In the genomic region with DNA sequence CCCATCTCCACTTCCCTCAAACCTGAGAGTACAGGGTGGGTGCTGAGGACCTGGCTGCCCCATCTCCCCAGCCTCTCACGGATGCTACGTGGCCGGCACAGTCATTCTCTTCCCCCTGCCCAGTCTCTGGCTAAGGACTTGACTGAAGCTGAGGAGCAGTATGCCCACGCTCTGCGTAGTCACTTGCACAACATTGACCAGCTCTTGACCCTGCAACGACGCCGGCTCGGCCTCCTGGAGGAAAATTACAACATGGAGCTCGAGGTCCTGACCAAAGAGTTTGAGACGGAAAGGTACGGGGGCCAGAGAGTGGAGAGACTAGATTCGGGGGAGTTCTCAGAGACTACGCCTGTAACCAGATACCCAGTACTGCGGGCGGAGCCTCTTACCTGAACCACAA, we compare ENCODE assay signal across 23 mouse cellular contexts. TPM values are rescaled to one million over a fixed set of nuclear protein-coding genes. Genes with fewer than 3 reads are reported as not detected.
DNase-seq lines count a peak whose midpoint lies in the region; ATAC-seq and TF ChIP-seq lines count a peak whose summit lies in the region.
"Had no signal": no experiment of that assay in that cellular context is flagged by ENCODE, and none has a peak within 500 bp of the region (broad histone marks: within the 10 kb centered on the region; RNA-seq: fewer than 3 reads in every experiment).

No protein-coding gene starts in this region.

- no peak overlapping the region for H3K27ac ChIP-seq in lung, postnatal 0 days (ENCODE audit: low read length)
- H3K27ac ChIP-seq: embryonic facial prominence, embryonic 10.5 days; embryonic facial prominence, embryonic 12.5 days; forebrain, embryonic 13.5 days; forebrain, embryonic 15.5 days had no signal

- TF ChIP-seq EP300 in lung, postnatal 0 days (IDR thresholded peaks at IDR 0.05), result no peak

- no peak overlapping the region for H3K4me3 ChIP-seq in lung, postnatal 0 days (ENCODE audit: low read depth, low read length)
- H3K4me3 ChIP-seq: embryonic facial prominence, embryonic 10.5 days; embryonic facial prominence, embryonic 12.5 days; forebrain, embryonic 13.5 days; forebrain, embryonic 15.5 days had no signal

- H3K9ac ChIP-seq in lung, postnatal 0 days (replicated peaks; ENCODE audit: low read depth), result no peak overlapping the region
- H3K9ac ChIP-seq: embryonic facial prominence, embryonic 12.5 days; forebrain, embryonic 13.5 days; forebrain, embryonic 15.5 days had no signal

- ATAC-seq in lung, postnatal 0 days, result no peak
- ATAC-seq: activated CD4-positive, CD25-positive, alpha-beta regulatory T cell, adult 4 months; CD4-positive, CD25-positive, alpha-beta regulatory T cell, adult 4 months; forebrain, embryonic 13.5 days; forebrain, embryonic 15.5 days; Patski had no signal

- TF ChIP-seq CTCF in lung, postnatal 0 days (IDR thresholded peaks at IDR 0.05), result no peak

- H3K4me1 ChIP-seq in lung, postnatal 0 days (ENCODE audit: insufficient read depth, low read depth, low read length), result no peaks in the 10 kb centered on the region

- H3K9me3 ChIP-seq in lung, postnatal 0 days (ENCODE audit: low read length), result no peaks in the 10 kb centered on the region
- H3K9me3 ChIP-seq: embryonic facial prominence, embryonic 10.5 days; embryonic facial prominence, embryonic 12.5 days; forebrain, embryonic 13.5 days; forebrain, embryonic 15.5 days; G1E had no signal

- peak; percentile 58 to 65 for DNase-seq in lung, adult 18-20 months
- no peak for DNase-seq in lung, postnatal 0 days (ENCODE audit: low spot score)
- DNase-seq in lung, postnatal 36 days, result peak; percentile 62
- DNase-seq in lung, postnatal 25 days (ENCODE audit: low spot score), result no peak
- DNase-seq in heart, postnatal 14 days, result no peak
- DNase-seq: adrenal gland, adult 8-10 months; adrenal gland, postnatal 14 days; adrenal gland, postnatal 36 days; B cell, adult 2 months; cerebellum, adult 11-12 months; cerebellum, adult 2 months; cerebellum, adult 9-10 months; cerebellum, postnatal 10 days; cerebellum, postnatal 25 days had no signal

- intact Hi-C loops in heart, postnatal 14 days (cut with DNase I), result no loop called here

- no peak overlapping the region for H3K4me2 ChIP-seq in lung, postnatal 0 days (replicated peaks; ENCODE audit: low read depth, low read length)
- H3K4me2 ChIP-seq: embryonic facial prominence, embryonic 12.5 days; forebrain, embryonic 13.5 days; forebrain, embryonic 15.5 days had no signal

- no peaks in the 10 kb centered on the region for H3K27me3 ChIP-seq in lung, postnatal 0 days (replicated peaks; ENCODE audit: insufficient read depth, low read length)
- H3K27me3 ChIP-seq: CH12.LX; embryonic facial prominence, embryonic 12.5 days; forebrain, embryonic 15.5 days; Patski had no signal

- no peaks in the 10 kb centered on the region for H3K36me3 ChIP-seq in lung, postnatal 0 days (ENCODE audit: insufficient read depth, low read length)
- H3K36me3 ChIP-seq: embryonic facial prominence, embryonic 10.5 days; embryonic facial prominence, embryonic 12.5 days; forebrain, embryonic 15.5 days; G1E had no signal

- WGBS in lung, postnatal 0 days, result 49% methylated on average over 16 of the region's 16 CpGs

RNA-seq across cellular contexts. Expression of a gene that starts 9.3 kb away (rescaled TPM):
- polyA plus RNA-seq in lung, postnatal 0 days (2015; fragmentation: Nextera tagmentation; extraction: Ambion mirVana), result 3.7 and 5.1 TPM in 2 replicates
- under 1 TPM; 0.29 to 0.72 TPM for total RNA-seq in heart, postnatal 14 days (2021)
- polyA plus RNA-seq: CD4-positive, CD25-positive, alpha-beta regulatory T cell, adult 4 months; G1E had no signal

RNA-seq across cellular contexts. Expression of a gene that starts 10.7 kb away (rescaled TPM):
- polyA plus RNA-seq in lung, postnatal 0 days (2015; fragmentation: Nextera tagmentation; extraction: Ambion mirVana), result 45.2 and 45.5 TPM in 2 replicates
- total RNA-seq in heart, postnatal 14 days (2021), result 1 to 10 TPM; 4.6 to 5.0 TPM

RNA-seq across cellular contexts. Expression of a gene that starts 40.0 kb away (rescaled TPM):
- 3.1 and 3.9 TPM in 2 replicates for polyA plus RNA-seq in lung, postnatal 0 days (2015; fragmentation: Nextera tagmentation; extraction: Ambion mirVana)
- total RNA-seq in heart, postnatal 14 days (2021), result 1 to 10 TPM in 1 of 2 experiments, under 1 TPM in 1; 0.69 to 1.0 TPM

RNA-seq across cellular contexts. Expression of a gene that starts 45.7 kb away (rescaled TPM):
- polyA plus RNA-seq in lung, postnatal 0 days (2015; fragmentation: Nextera tagmentation; extraction: Ambion mirVana), result 47.1 and 56.0 TPM in 2 replicates
- total RNA-seq in heart, postnatal 14 days (2021), result 10 to 100 TPM; 26.4 to 26.6 TPM

RNA-seq across cellular contexts. Expression of a gene that starts 54.6 kb away (rescaled TPM):
- 14.5 and 17.5 TPM in 2 replicates for polyA plus RNA-seq in lung, postnatal 0 days (2015; fragmentation: Nextera tagmentation; extraction: Ambion mirVana)
- total RNA-seq in heart, postnatal 14 days (2021), result 10 to 100 TPM; 51.0 to 53.9 TPM

Comparison
In these comparisons a context has a peak if more than half of its experiments do, and no peak if none do; other contexts are left out.
1. DNase-seq: peak in lung, adult 18-20 months (2 of 2) and lung, postnatal 36 days (single experiment); none in lung, postnatal 0 days (single experiment), lung, postnatal 25 days (single experiment) and heart, postnatal 14 days (0 of 2).